Mouse (Mus musculus): ENCODE results near the gene Cmtm2a.
A peak's percentile ranks its signal among the peaks of the same experiment; 100 is the strongest.
"Not testable (repeated sequence)": the region's sequence is repeated elsewhere in the genome, so short reads cannot be mapped to it uniquely, and the experiment has no call there.

Gene Cmtm2a

DNA sequence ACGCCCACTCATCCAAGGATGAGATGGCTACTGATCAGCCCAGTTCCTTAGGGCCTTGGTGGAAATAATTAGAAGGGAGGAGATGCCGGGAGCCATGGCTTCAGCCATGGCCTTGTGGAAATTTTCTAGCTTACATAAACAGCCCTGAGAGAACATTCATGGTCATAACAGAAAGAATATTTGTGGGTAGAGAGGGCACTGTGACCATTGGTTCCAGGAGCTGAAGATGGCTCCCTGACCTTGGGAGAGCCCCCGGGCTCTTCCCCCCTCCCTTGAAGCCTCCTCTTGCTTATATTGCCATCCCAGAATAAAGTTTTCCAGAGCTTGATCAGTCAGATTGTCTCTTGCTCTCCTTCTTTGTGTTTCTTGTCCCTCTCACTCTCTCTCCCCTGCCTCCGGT is 9.6 kb upstream of the Cmtm2a start:
- ATAC-seq (ENCODE audit: insufficient number of reproducible peaks, low FRiP score, low TSS enrichment) = not testable (repeated sequence)

GRCm38 (mm10) chr8:104301577-104301976 is 8.6 kb upstream of the Cmtm2a start:
- not testable (repeated sequence) for ATAC-seq (ENCODE audit: insufficient number of reproducible peaks, low FRiP score, low TSS enrichment)

DNA sequence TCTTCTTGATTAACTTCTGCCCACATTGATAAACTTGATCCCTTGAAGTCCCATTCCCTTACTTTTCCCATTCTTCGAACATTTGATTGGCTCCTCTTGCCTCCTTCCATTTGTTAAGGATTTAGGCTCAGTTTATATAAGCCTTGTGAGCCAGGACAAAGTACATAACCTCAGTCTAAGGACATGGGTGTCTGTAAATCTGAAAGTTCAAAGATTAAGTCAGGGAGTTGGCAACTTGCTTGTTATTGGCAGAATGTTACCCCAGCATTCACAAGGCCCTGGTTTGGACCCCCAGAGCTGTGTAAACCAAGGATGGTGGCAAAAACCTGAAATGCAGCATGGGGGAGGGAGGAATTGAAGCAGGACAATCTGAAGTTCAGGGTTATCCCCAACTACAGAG is 1.4 kb upstream of the Cmtm2a start:
- no peak for ATAC-seq (ENCODE audit: insufficient number of reproducible peaks, low FRiP score, low TSS enrichment)

GRCm38 (mm10) chr8:104268937-104269440 is 24.0 kb downstream of the Cmtm2a start:
- no peak for ATAC-seq (ENCODE audit: insufficient number of reproducible peaks, low FRiP score, low TSS enrichment)

GRCm38 (mm10) chr8:104268368-104268767 is 24.6 kb downstream of the Cmtm2a start:
- ATAC-seq (ENCODE audit: insufficient number of reproducible peaks, low FRiP score, low TSS enrichment) = no peak

GRCm38 (mm10) chr8:104264271-104264935 is 28.6 kb downstream of the Cmtm2a start:
- ATAC-seq (ENCODE audit: insufficient number of reproducible peaks, low FRiP score, low TSS enrichment) = not testable (repeated sequence)

DNA sequence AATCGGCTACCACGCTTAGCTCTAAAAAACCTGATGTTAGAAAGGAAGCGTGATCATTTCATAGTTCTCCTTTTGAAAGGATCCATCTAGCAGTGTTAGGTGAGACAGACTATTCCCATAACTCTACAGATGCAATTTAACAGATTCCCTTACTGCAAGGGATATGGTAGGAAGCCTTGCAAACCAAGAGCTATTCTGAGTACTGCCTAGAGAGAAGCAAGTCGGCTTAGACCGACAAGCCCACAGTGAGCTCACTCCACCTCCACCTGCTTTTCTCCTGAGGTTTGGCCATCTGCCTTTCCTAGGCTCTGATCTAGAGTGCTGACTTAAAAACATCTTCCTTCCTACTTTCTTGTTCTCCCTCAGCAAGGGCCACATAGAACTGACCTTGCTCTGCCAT is 31.2 kb downstream of the Cmtm2a start:
- ATAC-seq (ENCODE audit: insufficient number of reproducible peaks, low FRiP score, low TSS enrichment) = not testable (repeated sequence)

DNA sequence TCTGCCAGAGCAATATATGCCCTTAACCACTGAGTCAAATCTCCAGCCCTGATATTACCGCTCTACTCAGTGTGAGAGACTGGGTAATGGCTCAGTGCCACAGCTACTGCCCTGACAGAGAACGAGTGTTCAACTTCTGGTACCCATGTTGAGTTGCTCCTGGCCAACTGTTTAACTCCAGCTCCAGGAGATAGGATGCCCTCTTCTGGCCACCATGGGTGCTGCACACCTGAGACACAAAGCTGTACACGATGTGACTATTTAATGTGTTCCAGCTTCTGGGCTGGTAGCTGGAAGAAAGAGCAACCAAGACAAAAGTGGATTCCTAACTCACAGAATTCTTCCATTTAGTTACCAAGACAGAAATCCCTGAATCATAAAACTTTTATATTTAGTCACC is 40.0 kb downstream of the Cmtm2a start:
- no peak for ATAC-seq (ENCODE audit: insufficient number of reproducible peaks, low FRiP score, low TSS enrichment)

- ATAC-seq (ENCODE audit: insufficient number of reproducible peaks, low FRiP score, low TSS enrichment) = no peak
These were observed 41.5 kb downstream of the Cmtm2a start for GRCm38 (mm10) chr8:104251461-104251860.

DNA sequence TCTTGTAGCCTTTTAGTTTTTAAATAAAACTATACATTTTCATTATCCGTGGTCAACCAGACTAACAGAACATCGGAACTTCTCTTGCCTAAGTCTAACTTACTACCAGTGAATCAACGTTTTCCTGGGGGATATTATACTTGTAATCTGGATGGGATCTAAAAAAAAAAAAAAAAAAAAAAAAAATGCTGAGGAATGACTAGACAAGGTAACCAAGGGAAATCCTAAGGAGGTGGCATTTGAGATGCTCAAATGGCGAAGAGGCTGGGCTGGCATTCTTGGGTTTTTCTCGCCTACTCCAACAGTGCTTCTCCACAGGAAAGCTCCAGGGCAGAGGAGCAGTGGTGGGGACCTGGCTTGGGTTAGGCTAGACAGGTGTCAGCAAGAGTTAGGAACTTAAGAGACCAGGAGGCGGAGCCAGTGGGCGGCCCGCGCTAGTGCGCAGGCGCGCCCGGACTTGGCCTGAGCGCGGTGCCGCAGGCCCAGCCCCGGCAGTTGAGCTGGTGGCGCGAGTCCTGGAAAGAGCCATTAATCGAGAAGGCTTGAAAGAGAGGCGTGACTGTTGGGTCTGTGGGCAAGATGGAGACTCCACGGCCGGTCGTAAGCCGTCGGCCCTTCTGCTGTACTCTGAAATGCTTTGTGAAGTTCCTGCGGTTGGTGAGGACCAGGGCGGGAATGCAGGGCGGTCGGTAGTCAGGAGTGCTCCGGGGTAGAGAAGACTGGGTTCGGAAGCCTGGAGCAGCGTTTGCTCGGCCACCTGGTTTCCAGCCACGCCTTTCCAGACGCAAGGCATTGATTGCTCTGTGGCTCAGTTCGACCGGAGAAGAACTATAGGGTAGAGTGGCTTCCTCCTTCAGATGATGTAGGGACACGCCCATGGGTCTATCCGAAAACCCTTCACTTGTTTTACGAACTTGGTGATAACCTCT is 42.3 kb downstream of the Cmtm2a start, which contains the start of gene Cklf:
Cklf (plus strand) TSS at position 423 of the 929 bp plus-strand sequence.
- ATAC-seq (ENCODE audit: insufficient number of reproducible peaks, low FRiP score, low TSS enrichment) = peak; percentile 68

DNA sequence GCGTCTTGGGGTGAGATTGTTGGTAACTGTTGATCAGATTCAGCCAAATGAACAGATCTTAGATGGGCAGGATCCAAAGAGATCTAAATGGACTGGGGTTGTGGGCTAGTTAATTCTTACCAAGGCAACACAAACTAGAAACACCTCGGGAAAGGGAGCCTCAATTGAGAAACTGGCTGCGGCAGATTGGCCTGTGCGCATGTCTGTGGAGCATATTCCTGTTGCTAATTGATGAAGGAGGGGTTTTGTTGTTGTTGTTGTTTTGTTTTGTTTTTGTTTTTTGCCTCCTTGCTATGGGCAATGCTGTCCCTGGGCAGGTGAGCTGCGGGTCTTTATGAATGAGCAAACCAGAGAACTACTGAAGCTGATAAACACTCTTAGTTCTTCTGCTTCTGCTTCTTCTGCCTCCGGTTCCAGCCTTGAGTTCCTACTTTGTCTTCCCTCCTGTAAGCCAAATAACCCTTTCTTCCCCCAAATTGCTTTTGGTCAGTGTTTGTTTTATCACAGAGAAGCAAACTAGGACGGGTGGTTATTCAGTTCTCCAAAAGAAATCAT is 43.5 kb downstream of the Cmtm2a start:
- ATAC-seq (ENCODE audit: insufficient number of reproducible peaks, low FRiP score, low TSS enrichment) = no peak

GRCm38 (mm10) chr8:104248276-104248675 is 44.7 kb downstream of the Cmtm2a start, which contains the start of gene Tk2:
TSS of gene Tk2 (minus strand) at chr8:104248558.
- ATAC-seq (ENCODE audit: insufficient number of reproducible peaks, low FRiP score, low TSS enrichment) = peak; percentile 78

GRCm38 (mm10) chr8:104247908-104248275 is 45.1 kb downstream of the Cmtm2a start:
- 0 out of 2 replicates have a peak, but pooled peaks have one; percentile 24 for ATAC-seq (ENCODE audit: insufficient number of reproducible peaks, low FRiP score, low TSS enrichment)

GRCm38 (mm10) chr8:104247054-104247907 is 45.7 kb downstream of the Cmtm2a start:
- no peak for ATAC-seq (ENCODE audit: insufficient number of reproducible peaks, low FRiP score, low TSS enrichment)

- no peak for ATAC-seq (ENCODE audit: insufficient number of reproducible peaks, low FRiP score, low TSS enrichment)
These were observed 46.4 kb downstream of the Cmtm2a start for GRCm38 (mm10) chr8:104246621-104247020.

DNA sequence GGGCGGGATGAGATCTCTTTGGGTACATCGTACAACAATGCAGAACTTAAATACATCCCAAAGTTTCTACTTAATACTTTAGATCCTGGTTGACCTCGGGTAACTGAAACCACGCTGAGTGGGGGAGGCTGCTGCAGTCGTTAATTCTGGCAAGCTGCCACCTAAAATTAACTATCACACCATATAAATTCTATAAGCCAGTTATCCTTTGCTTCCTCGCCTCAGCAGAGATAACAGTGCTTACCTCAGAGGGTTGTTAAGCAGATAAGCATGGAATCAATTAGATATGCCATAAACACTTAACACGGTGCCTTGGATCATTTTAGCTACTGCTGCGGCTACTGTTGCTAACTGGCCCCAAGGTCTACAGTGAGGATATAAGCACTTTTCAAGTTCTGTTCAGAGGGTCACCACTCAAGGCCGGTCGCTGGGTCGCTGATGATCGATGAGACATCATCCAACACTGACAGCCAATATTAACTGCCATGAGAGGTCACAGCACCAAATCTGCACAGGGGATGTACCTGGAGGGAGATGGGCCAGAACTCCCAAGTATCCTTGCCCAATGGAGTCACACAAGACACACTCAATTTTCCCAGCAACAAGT is 50.8 kb downstream of the Cmtm2a start:
- no peak for ATAC-seq (ENCODE audit: insufficient number of reproducible peaks, low FRiP score, low TSS enrichment)

- ATAC-seq (ENCODE audit: insufficient number of reproducible peaks, low FRiP score, low TSS enrichment) = no peak
These were observed 53.5 kb downstream of the Cmtm2a start for GRCm38 (mm10) chr8:104239418-104239861.

DNA sequence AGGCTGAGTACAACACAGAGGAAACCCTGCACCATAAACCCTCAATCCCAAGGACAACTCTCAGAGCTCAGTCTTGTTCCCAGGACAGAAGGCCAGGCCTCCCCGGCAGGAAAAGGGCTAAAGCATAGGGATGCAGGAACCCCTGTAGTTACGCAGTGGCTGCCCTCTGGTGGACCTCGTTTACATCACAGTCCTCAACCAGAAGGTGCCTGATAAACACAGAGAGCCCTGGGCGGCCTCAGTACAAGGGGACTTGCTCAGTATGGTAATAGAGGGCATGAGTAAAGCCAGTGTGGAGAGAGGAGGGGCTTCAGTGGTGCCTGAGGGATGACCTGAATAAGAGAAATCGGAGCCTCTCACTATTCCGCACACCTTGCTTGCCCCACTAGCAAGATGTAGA is 58.4 kb downstream of the Cmtm2a start:
- no peak for ATAC-seq (ENCODE audit: insufficient number of reproducible peaks, low FRiP score, low TSS enrichment)

DNA sequence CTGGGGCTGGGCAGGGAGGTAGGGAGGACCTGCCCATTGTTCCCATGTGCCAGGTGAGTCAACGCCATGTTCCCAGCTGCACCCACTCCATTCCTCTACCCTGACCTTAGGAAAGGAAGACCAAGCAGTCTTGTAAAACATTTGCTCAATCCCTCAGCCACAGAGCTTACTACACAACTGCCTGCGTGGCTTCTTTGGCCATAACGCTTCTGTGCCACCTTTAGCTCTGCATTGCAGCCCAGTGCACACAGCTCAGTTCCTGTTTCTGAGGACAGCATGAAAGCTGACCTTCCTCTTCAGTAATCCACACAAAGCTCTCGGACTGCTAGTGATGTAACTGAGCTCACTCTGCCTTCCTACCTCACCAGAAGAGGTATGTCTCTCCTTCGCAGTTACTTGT is 60.1 kb downstream of the Cmtm2a start:
- no peak for ATAC-seq (ENCODE audit: insufficient number of reproducible peaks, low FRiP score, low TSS enrichment)
